Mouse (Mus musculus) neural tube, embryonic 11.5 days (tissue): ENCODE data around the gene Cfap298. TPM values are rescaled to one million over a fixed set of nuclear protein-coding genes. Genes with fewer than 3 reads are reported as not detected.

ENCODE experiments used
- ATAC-seq: fragments of 200-750 bp; cut with Nextera tagmentation; 2 replicates; pipeline ENCODE4 v1.8.0; 2017; ENCODE audit warnings: moderate number of reproducible peaks, mild to moderate bottlenecking, moderate TSS enrichment, moderate library complexity; ENCODE audit not compliant: insufficient read depth, low FRiP score, low TSS enrichment
- DNase-seq: peaks from one replicate; pipeline ENCODE4 v3.0.0-alpha.2; 2015; ENCODE audit warnings: low spot score
- H3K27ac ChIP-seq: fragments of 300-500 bp; sonication (generic); 2 replicates; pipeline ENCODE4 v1.5.1; 2014; ENCODE audit warnings: low read depth, mild to moderate bottlenecking, low read length
- H3K27me3 ChIP-seq: fragments of 300-500 bp; sonication (generic); 2 replicates; pipeline ENCODE4 v1.6.1; 2014; ENCODE audit warnings: mild to moderate bottlenecking, low read length, mixed read lengths; ENCODE audit not compliant: control insufficient read depth, insufficient read depth
- H3K36me3 ChIP-seq: fragments of 300-500 bp; sonication (generic); 2 replicates; pipeline ENCODE4 v1.6.1; 2014; ENCODE audit warnings: mild to moderate bottlenecking, low read length, moderate library complexity, mixed read lengths; ENCODE audit not compliant: control insufficient read depth, insufficient read depth
- H3K4me1 ChIP-seq: fragments of 300-500 bp; sonication (generic); 2 replicates; pipeline ENCODE4 v1.6.1; 2014; ENCODE audit warnings: low read length, mixed read lengths; ENCODE audit not compliant: control insufficient read depth, insufficient read depth
- H3K4me2 ChIP-seq: fragments of 300-500 bp; sonication (generic); 2 replicates; pipeline ENCODE4 v1.6.1; 2014; ENCODE audit warnings: low read depth, mild to moderate bottlenecking, moderate library complexity
- H3K4me3 ChIP-seq: fragments of 300-500 bp; sonication (generic); 2 replicates; pipeline ENCODE4 v1.5.1; 2014; ENCODE audit warnings: low read depth, low read length
- H3K9ac ChIP-seq: fragments of 300-500 bp; sonication (generic); 2 replicates; pipeline ENCODE4 v1.6.1; 2014; ENCODE audit warnings: mild to moderate bottlenecking, low read length
- H3K9me3 ChIP-seq: fragments of 300-500 bp; sonication (generic); 2 replicates; pipeline ENCODE4 v1.6.1; 2016; ENCODE audit warnings: low read length; ENCODE audit not compliant: control insufficient read depth
- WGBS: fragments of 180-500 bp; shearing (Covaris S2); extraction: QIAGEN DNeasy Blood & Tissue Kit; methylation state at CpG from one replicate; pipeline ENCODE4 v1.1.7; 2014; 5-methylcytosine and 5-hydroxymethylcytosine counted together
- polyA plus RNA-seq: library from polyadenylated mRNA; unstranded; fragments of >200 nt; fragmentation: Nextera tagmentation; extraction: Ambion mirVana; gene quantifications from 2 replicates; pipeline ENCODE4 v1.2.1, GENCODE M21; 2014

Cfap298 gene
- polyA plus RNA-seq, 1 experiment from 2014 or later, result 47.9 TPM

DNA sequence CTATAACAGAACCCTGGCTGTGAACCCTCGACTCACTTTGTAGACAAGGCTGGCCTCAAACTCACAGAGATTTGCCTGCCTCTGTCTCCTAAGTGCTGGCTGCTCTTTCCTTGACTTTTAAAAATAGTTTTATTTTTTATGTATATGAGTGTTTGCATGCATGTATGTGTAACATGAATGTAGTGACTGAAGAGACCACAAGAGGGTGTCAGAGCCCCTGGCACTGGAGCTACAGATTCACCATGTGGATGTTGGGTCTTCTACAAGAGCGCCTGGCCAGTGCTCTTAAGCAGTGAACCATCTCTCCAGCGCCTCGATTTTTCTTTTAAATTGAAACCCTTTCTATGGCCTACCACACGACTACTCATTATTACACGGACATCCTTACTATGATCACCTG lies 18.9 kb upstream of the Cfap298 start:
- no peaks in the 10 kb centered on the region for H3K4me1 ChIP-seq
- no peak overlapping the region for H3K4me2 ChIP-seq
- 90% methylated on average over 6 of the region's 6 CpGs for WGBS
- peaks cover 3% of the 10 kb centered on the region; the same call in 1 of the 2 replicates for H3K36me3 ChIP-seq
- no peak overlapping the region for H3K4me3 ChIP-seq
- no peak overlapping the region for H3K27ac ChIP-seq
- DNase-seq (no peak), ATAC-seq (no peak)
- no peak overlapping the region for H3K9ac ChIP-seq
- no peaks in the 10 kb centered on the region for H3K9me3 ChIP-seq
- H3K27me3 ChIP-seq, result no peaks in the 10 kb centered on the region

GRCm38 (mm10) chr16:90953147-90953546 lies 18.2 kb upstream of the Cfap298 start:
- Histone ChIP-seq H3K36me3 (peaks cover 3% of the 10 kb centered on the region; the same call in 1 of the 2 replicates), H3K9me3 (no peaks in the 10 kb centered on the region), H3K9ac (no peak overlapping the region), H3K27me3 (no peaks in the 10 kb centered on the region), H3K4me1 (no peaks in the 10 kb centered on the region), H3K4me3 (no peak overlapping the region), H3K4me2 (no peak overlapping the region), H3K27ac (no peak overlapping the region)
- DNase-seq, result no peak
- no peak for ATAC-seq
- WGBS, result 91% methylated on average over 9 of the region's 9 CpGs

DNA sequence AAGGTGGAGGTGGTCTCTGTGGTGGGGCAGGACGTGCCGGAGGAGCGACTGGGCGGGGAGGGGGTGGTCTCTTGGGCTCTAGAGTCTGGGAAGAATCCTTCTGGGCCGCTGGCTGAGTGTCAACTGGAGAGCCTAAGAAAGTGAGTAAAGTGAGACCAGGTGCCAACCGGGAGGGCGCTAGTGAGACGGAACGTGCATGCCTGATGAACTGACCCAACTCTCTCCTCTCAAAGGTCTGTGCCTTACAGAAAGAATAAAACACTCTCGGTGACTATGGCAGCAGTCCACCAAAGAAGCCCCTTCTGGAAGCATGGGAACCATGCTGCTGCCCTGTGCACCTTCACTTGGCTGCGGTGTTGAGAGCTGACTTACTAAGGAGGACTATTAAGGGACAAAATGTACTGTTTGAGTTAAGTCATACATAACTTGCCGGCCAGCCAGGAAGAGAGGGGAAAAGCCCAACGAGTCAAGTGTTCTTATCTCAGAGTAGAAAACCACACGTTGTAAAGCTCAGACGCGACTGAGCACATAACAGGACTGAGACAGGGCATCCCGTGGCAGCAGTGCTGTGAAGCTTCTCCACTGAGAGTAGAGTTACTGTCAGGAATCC lies 15.5 kb upstream of the Cfap298 start:
- no peak overlapping the region for H3K4me3 ChIP-seq
- H3K27ac ChIP-seq, result no peak overlapping the region
- DNase-seq, result no peak
- H3K27me3 ChIP-seq, result no peaks in the 10 kb centered on the region
- WGBS, result 60% methylated on average over 17 of the region's 17 CpGs
- H3K4me1 ChIP-seq, result no peaks in the 10 kb centered on the region
- no peak for ATAC-seq
- peaks cover 3% of the 10 kb centered on the region; the same call in 1 of the 2 replicates for H3K36me3 ChIP-seq
- H3K4me2 ChIP-seq, result no peak overlapping the region
- H3K9me3 ChIP-seq, result no peaks in the 10 kb centered on the region
- H3K9ac ChIP-seq, result no peak overlapping the region

DNA sequence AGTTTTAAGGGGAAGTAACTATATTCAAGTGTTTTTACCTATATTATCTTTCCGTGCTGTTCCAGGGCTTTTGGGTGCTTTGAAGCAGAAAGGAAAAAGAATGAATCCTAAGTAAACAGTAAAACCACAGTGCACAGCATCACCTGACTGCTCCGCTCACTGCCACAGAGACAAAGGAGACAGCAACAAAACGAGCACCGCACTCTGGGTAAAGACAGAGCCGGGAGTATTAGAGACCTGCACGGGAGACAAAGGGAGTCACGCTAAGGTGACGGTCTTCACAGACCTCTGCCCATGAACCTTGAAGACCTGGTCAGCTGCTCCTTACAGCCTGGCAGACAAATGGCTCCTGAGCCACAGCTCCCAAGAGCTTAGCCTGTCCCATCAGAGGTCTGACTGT lies 12.1 kb upstream of the Cfap298 start:
- Histone ChIP-seq H3K36me3 (no peaks in the 10 kb centered on the region), H3K4me3 (no peak overlapping the region), H3K27ac (no peak overlapping the region), H3K4me1 (no peaks in the 10 kb centered on the region), H3K4me2 (no peak overlapping the region), H3K9me3 (no peaks in the 10 kb centered on the region), H3K9ac (no peak overlapping the region), H3K27me3 (no peaks in the 10 kb centered on the region)
- 82% methylated on average over 8 of the region's 8 CpGs for WGBS
- ATAC-seq (no peak), DNase-seq (no peak)

DNA sequence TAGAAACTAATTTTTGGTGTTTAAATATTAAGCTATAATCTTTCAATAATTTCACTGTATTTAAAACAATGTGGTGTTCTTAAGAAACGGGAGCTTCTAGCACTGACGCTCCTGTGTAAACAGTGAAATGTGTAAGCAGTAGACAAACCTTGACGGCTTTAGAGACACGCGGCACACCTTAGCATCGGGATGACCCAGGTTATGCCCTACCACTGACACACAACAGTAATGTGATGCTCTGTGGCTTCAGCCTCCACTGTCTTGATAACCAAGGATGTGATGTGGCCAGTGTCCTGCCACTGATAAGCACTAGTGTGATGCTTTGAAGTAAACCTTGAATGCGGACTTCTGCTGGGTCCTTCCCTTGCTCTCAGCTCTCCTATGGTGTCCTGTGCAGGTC lies 6.3 kb upstream of the Cfap298 start:
- no peaks in the 10 kb centered on the region for H3K4me1 ChIP-seq
- no peak overlapping the region for H3K4me3 ChIP-seq
- DNase-seq (no peak), ATAC-seq (no peak)
- H3K27ac ChIP-seq, result no peak overlapping the region
- H3K27me3 ChIP-seq, result no peaks in the 10 kb centered on the region
- no peak overlapping the region for H3K4me2 ChIP-seq
- H3K9me3 ChIP-seq, result no peaks in the 10 kb centered on the region
- no peak overlapping the region for H3K9ac ChIP-seq
- H3K36me3 ChIP-seq, result no peaks in the 10 kb centered on the region
- 96% methylated on average over 7 of the region's 7 CpGs for WGBS

DNA sequence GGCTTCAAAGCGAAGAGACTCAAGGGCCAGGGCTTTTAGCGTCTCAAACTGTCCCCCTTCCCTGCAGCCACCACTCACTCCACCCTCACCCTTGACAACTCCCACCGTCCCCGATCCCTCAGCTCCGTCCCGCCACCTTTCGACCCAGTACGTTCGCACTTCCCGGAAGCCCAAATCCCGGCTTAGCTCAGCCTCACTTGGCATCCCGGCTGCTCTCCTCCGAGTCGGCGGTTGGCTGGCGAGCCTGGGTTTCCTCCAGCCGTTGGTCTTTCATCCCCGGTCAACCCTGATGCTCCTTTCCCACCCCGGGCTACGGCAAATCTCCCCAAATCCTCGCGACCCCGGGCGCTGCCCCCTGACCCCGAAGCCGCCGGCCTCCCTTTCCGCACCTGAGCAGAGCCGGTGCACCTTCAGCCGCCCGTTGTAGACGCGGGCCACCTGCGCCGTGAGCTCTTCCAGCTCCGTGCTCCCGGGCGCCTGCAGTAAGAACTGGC lies 674 bp downstream of the Cfap298 start:
- under 1% methylated on average over 38 of the region's 38 CpGs for WGBS
- no peaks in the 10 kb centered on the region; the same call in 1 of the 2 replicates for H3K4me1 ChIP-seq
- peak; percentile 66 for ATAC-seq
- H3K4me3 ChIP-seq, result peak overlapping the region; percentile 78
- peak; percentile 67 for DNase-seq
- H3K4me2 ChIP-seq, result peak overlapping the region; percentile 67
- H3K36me3 ChIP-seq, result no peaks in the 10 kb centered on the region
- H3K27ac ChIP-seq, result peak overlapping the region; percentile 63
- H3K27me3 ChIP-seq, result no peaks in the 10 kb centered on the region
- peak overlapping the region; percentile 84 for H3K9ac ChIP-seq
- no peaks in the 10 kb centered on the region for H3K9me3 ChIP-seq

- Histone ChIP-seq H3K9ac (peak overlapping the region; percentile 84), H3K27me3 (no peaks in the 10 kb centered on the region), H3K27ac (no peak overlapping the region; the same call in 1 of the 2 replicates), H3K4me1 (no peaks in the 10 kb centered on the region; the same call in 1 of the 2 replicates), H3K4me2 (peak overlapping the region; percentile 67), H3K4me3 (peak overlapping the region; percentile 78), H3K36me3 (no peaks in the 10 kb centered on the region), H3K9me3 (no peaks in the 10 kb centered on the region)
- ATAC-seq (no peak), DNase-seq (no peak)
- WGBS, result 26% methylated on average over 13 of the region's 13 CpGs
Measured at GRCm38 (mm10) chr16:90933534-90934176, 1.3 kb downstream of the Cfap298 start.

DNA sequence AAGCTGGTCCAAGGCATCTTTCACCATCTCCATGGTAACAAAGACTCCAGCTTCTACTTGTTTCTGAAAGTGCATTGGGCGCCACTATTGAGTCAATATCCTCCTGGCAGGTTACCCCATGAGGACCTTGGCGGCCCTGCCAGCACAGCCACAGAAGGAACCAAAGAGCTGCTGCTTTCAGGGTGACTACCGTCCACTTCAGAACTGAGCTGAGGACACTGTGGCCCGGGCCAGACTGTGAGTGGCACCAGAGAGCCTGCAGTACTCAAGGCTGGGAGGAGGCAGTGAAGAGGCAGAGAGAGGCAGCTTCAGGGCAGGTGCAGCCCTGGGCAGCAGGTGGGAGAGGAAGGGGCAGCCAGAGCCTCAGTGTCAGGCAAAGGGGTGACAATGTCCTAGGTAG lies 7.5 kb downstream of the Cfap298 start:
- no peak for DNase-seq
- H3K36me3 ChIP-seq, result peaks cover 2% of the 10 kb centered on the region; the same call in 1 of the 2 replicates

DNA sequence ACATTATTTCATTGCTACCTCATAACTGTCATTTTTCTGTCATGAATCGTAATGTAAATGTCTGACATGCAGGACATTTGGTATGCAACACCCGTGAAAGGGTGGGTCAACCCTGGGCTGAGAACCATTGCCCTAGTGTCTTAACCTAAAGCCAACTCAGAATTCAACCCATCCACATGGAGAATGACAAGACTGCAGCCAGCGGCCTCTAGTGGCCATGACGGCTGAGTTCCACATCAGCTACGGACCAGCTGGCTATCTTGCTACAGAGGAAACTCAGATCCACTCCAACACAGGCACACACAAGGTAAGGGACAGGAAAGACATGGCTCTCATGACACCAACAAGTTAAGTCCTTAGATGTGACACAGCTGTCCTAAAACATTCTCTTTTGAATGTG lies 9.5 kb downstream of the Cfap298 start:
- WGBS, result 28% methylated on average over 5 of the region's 5 CpGs
- no peaks in the 10 kb centered on the region for H3K4me1 ChIP-seq

More for the DNA sequence above, 7.5 kb downstream of the Cfap298 start:
- no peak for ATAC-seq
- Histone ChIP-seq H3K9me3 (no peaks in the 10 kb centered on the region), H3K4me3 (no peak overlapping the region), H3K27ac (no peak overlapping the region), H3K9ac (no peak overlapping the region), H3K4me1 (no peaks in the 10 kb centered on the region), H3K27me3 (no peaks in the 10 kb centered on the region), H3K4me2 (no peak overlapping the region)
- WGBS, result 90% methylated on average over 4 of the region's 4 CpGs

More for the DNA sequence above, 9.5 kb downstream of the Cfap298 start:
- no peak overlapping the region for H3K9ac ChIP-seq
- no peak overlapping the region for H3K4me2 ChIP-seq
- DNase-seq (peak; percentile 71), ATAC-seq (no peak)
- H3K9me3 ChIP-seq, result no peaks in the 10 kb centered on the region
- no peak overlapping the region for H3K4me3 ChIP-seq
- no peak overlapping the region for H3K27ac ChIP-seq
- no peaks in the 10 kb centered on the region for H3K27me3 ChIP-seq
- H3K36me3 ChIP-seq, result peaks cover 2% of the 10 kb centered on the region; the same call in 1 of the 2 replicates
